Mouse (Mus musculus) mature B cell (primary cell): ENCODE results near the gene Kcnk3.

Experiments used
- in situ Hi-C: fragments of 300-500 bp; cut with MboI; formaldehyde crosslinking; loops from 2 replicates; pipeline ENCODE4 v1.14.3; 2019

The Kcnk3 gene

DNA sequence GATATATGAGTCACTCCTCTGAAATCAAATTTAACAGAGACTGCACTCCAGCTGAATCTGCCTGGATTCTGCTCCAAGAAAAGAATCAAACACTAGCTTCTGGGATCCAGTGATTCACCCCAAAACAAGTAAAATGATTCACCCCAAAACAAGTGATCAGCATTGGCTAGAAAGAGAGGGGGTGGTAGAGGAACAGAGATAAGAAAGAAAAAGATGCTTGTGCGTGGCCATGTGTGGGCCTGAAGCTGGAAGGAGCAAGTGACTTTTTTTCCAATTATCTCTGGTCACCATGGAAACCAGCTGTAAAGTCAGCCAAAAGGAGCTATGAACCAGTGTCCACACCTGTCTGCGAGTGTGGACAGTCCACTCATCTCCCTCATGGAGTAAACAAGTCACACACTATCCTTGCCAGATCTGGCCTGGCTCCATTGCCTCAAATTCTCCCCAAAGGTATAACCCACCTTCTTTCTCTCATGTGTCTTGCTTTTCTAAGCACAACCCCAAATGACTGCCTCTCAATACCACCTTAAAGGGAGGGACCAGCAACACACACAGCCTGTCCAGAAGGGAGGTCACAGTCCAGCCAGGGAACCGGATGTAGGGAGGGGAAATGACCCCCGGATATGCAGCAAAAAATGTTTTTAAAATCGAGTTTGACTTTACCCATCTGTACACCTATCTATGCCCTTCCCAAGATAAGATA is 55.7 kb downstream of the Kcnk3 start:
- in situ Hi-C loops, result no loop called here

DNA sequence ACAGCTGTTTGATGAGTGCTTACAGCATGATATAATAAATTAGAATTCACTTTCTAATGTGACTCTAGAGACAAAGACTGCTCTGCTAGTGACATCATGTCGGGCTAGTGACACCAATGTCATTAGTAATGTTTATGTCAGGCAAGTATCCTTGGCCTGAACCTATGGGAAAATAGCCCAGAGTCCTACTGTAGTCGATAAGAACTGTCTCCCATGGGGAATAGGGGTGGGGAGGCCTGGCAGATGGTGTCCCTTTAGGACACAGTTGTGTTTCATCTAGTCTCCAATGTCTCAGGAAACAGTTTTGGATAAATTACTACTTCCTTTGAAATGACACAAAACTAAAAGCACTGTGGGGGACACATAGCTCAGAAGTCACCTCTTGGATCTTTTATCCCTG is 58.1 kb downstream of the Kcnk3 start:
- in situ Hi-C loops, result no loop called here

DNA sequence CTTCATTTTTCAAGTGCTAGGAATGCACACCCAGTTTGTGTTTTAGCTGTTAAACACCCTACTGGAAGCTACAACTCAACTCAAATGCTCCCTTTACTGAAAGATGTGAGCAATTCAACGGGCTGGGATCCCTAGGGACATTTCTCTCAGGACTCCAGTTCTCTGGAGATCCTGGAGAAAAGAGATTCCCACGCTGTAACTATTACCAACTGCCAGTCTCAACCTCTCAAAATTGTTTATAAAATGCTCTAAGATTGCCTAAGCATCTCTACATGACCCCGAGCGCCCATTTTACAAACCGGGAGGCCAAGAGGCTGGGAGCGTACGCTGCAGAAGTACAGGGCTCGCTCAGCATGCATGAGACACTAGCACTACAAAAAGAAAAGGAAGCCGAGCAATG is 59.4 kb downstream of the Kcnk3 start:
- in situ Hi-C loops, result no loop called here

DNA sequence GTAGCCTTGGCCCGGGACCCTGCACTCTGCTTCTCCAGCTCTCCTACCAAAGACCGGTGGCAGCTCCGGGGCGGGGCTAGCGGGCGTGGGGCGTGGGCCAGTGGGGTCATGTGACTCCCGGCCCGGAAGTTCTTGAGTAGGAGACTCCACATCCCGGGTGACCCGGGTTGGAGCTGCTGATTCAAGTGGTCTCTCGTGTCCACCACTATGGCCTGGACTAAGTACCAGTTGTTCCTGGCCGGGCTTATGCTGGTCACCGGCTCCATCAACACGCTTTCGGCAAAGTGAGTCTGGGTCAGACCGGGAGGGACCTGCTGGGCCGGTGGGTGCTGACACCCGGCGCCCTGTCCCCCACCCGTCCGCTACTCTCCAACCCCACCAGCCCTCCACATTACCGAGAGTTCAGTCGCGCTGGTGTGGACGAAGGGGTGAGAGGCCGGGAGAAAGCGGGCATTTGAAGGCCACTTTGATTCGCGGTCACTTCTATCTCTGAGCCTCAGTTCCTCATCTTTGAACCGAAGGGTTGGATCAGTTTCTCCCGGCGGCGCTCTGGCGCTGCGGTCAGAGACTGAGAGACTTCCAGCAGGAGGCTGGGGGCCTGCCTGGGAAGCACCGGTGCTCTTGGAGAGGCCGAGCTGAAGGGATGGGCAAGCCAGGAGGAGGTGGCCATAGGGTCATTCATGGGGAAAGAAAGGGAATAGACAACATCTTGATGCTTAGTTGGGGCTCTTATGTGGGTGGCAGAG is 60.0 kb downstream of the Kcnk3 start, which contains the start of gene Slc35f6:
Gene Slc35f6 (plus strand): TSS at position 119 of the 746 bp plus-strand sequence.
- in situ Hi-C loops, result no loop called here

DNA sequence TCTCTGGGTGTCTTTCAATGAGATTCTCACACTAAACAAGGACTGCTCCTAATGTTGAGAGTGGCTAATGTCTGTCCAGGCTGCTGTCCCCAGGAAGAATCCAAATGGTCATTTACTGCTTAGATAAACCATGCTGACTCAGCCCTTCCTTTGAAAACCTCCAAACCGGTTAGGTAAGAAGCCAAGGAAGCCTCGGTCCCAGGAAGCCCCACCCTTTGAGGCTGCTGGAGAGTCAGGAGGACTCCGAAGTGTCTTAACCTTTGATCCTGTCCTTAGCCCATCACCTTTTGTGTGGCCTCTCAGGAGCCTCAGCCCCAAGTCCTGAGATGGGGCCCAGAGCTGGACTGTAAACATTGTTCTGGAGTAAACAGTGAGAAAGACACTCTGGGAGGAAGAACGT is 61.6 kb downstream of the Kcnk3 start:
- in situ Hi-C loops, result no loop called here

DNA sequence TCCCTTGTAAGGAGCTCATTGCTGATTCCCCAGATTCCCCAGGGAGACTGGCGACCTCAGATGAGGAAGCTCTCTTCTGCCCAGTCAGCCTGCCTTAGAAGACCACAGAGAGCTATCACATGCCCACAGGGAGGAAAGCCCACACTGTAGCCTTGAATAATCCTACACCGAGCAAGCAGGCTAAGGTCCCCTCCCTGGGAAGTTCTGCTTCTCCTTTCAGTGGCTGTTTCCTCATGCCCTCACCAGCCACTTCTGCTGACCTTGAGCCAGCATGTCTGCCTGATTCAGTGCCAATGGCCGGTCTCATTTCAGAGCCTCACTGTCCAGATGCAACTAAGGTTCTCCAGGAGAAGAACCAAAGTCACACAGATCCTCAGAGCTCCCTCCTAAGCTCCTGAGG is 62.8 kb downstream of the Kcnk3 start:
- in situ Hi-C loops, result no loop called here

DNA sequence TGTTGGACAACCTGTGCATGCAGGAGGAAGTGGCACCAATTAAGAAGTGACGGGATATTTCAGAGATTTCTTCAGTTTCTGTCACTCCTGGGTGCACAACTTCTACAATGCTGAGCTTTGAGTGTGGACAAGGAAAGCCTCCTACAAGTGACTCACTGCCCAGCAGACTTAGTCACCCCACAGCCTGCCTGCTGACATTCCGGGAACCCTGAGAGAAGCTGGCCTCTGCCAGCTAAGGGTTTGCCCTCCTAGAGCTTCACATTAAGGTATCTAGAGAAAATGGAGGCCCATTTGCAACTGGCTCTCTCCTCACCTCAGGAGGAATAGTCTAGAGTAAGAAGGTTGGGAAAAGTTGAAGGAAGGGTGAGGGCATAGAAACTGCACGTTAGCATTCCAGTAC is 63.6 kb downstream of the Kcnk3 start:
- in situ Hi-C loops, result no loop called here

DNA sequence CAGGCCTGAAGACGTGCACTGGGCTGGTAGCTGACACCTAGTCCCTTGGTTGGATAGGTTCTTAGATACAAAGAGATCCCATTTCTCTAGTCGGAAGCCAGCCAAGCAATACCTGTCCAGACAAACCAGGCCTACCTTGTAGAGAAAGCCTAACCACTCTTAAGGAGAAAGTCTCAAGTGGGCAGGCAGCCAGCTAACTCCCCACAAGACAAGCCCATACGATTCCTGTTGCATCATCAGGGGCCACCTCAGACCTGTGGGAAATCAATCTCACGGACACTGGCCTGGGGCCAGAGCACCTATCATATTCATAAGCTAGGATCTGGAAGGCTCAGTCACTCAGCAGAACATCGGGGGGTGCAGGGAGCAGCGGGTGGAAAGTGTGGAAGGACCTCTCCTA is 65.3 kb downstream of the Kcnk3 start:
- in situ Hi-C loops, result no loop called here

DNA sequence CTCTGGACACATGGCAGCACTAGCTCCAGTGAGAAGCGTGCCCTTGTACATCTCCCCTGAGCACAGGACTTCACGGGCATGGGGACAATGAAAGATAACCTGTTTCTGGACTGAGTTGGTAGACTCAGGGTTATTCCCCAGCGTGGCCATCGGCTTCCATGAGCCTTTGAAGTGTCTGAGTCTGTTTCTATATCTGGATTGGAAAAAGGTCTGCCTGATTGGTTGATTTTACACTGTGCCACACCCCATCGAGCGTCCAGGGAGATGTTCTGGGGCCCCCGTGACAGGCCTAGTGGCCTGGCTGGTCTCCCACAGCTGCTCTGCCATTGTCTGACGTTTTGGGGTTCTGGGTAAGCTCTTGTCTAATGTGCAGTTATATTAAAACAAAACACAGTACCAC is 67.1 kb downstream of the Kcnk3 start:
- in situ Hi-C loops, result no loop called here

DNA sequence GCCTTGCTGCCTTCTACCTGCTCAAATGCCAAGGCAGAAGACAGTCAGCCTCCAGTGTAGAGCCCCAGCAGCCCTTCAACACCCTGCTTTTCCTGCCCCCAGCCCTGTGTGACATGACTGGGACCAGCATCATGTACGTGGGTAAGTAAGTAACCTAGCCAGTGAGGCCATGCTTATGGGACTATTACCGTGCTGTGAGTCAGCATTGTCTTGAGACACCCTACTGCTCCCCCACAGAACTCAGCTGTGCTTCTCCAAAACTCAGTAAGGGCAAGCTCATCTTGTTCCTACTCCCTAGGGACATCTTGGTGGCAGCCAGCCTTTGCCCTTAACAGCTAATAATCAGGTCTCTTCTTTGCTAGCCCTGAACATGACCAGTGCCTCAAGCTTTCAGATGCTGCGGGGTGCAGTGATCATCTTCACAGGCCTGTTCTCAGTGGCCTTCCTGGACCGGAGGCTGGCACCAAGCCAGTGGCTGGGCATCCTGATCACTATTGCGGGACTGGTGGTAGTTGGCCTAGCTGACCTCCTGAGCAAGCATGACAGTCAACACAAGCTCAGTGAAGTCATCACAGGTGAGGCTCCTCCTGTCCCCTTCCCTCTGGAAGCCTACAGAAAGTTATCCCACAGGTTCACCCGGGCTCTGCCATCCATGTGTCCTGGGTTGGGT is 67.7 kb downstream of the Kcnk3 start:
- in situ Hi-C loops, result no loop called here

DNA sequence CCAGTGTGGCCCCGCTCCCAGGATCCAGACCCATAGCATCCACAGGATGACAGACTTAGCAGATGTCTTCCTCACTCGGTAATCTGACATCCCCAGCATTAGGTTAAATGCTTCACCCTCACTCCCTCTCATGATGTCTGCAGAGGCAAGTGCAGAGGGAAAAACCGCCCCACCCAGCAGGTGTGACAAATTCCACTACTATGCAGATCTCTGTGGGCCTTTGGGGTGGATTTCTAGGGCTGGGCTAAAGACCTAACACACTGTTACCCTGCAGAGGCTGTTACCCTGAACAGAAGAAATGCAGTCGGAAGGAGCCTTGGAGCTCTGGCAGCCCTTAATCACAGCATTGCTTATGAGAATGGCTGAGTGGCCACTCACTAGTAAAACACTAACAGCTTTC is 71.1 kb downstream of the Kcnk3 start:
- in situ Hi-C loops, result no loop called here

DNA sequence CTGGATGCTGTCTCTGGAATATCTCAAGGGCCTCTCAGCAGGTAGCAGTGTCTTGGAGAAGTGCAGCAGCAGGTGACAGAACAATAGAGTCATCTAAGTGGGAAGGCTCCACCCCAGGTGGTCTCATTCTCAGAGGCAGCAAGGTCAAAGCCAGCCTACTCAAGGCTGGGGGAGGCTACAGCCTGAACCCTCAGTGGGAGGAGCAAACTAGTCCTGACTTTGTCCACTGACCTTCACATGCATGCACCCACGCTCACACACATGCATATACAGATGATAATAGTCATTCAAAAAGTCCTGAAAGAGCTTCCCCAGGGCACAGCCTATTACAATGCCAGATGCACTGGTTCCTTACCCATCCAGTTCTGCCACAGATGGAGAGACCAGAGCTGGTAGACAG is 72.3 kb downstream of the Kcnk3 start:
- in situ Hi-C loops, result no loop called here

DNA sequence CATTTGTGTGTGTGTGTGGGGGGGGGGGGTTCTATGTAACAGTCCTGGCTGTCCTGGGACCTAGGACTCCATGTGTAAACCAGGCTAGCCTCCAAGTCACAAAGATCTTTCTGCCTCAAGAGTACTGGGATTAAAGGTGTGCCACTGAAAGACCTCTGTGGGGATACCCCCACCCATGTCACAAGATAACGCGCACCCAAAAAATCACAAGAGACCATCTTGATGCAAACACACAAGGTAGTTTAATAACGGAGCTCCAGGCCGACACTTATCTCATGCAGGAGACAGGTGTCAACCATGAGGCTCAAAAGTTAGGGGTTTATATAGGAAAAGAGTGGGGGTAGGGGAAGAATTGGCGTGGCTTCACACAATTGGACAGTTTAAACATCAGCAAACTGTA is 72.8 kb downstream of the Kcnk3 start:
- in situ Hi-C loops, result no loop called here

DNA sequence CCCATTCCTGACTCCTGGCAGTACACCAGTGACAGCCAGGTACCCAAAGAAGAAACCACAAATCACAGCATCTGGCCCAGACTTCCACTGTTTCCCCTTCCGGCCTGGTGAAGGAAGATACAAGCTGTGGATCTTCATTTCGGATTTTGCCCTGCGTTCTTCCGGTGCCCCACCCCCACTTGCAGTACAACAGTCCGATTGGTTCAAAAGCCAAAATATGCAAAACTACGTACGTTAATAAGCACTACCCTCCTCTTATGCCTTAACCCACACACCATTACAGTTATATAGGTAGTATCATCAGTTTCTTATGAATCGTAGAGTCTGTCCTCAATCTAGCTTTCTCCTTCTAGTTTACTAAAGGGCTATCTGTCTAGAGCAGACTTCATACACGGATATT is 77.4 kb downstream of the Kcnk3 start:
- in situ Hi-C loops, result no loop called here

DNA sequence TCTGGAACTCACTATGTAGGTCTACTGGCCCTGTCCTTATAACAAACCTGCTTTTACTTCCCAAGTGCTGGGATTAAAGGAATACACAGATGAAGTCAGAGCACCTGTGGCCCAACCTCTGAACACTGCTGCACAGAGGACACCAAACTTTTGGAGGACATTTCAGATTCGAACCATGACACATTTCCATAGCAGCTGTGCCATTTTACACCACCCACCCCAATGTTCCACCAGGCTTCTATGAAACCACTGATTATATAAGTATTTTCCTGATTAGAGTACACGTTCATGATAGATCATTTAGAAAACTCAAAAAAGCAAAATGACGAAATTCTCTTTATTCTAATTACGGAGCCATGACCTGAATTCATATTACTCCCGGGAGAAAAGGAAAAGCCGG is 78.0 kb downstream of the Kcnk3 start:
- in situ Hi-C loops, result no loop called here

DNA sequence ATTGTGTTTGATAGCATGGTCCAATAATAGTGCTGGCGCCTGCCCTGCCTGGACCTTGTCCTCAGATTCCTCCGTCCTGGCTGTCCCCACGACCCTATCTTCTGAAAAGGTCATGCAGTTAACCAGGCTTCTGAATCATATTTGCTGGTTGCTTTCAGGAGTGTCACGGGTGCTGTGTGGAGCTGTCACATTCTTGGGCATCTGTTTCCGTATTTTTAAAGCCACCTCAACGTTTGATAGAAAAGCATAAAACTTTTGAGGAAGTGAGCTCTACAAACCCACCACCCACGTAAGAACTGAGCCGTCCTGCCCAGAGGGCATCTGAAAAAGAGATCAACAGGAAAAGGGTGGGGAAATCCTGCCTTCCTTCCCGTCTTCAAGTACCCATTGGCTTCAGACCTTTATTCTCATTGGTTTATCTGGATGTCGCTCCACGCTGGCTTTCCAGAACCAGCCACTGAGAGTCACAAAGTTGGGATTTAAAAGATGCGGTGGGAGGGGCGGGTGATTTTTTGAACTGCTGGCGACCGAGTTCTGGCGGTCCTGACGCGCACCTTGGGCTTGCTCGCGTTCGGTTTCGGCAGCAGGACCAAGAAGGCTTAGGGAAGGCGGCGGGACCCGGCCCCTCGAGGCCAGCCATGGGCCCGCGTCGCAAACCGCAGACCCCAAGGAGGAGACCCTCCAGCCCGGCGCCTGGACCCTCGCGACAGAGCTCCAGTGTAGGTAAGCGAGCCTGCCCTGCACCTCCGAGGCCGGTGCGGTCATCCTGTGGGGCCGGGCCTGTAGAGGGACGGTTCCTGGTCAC is 78.6 kb downstream of the Kcnk3 start, which contains the start of gene Cenpa:
Gene Cenpa (plus strand): TSS at position 387 of the 805 bp plus-strand sequence.
- in situ Hi-C loops, result no loop called here

DNA sequence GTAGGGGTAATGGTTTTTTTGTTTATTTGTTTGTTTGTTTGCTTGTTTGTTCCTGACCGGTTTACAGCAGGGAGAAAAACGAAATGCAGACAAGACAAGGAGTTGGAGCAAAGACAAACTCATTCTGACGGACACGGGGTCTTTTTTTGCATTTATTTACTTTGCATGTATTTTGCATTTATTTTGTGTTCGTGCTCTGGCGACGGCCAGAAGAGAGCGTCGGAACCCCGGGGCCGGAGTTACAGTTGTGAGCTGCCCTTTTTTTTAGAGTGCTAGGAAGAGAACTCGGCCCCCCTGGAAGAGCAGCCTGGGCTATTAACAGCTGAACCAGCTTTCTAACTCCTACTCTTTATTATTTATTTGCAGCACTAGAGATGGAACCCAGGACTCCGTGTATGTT is 79.2 kb downstream of the Kcnk3 start:
- in situ Hi-C loops, result no loop called here

DNA sequence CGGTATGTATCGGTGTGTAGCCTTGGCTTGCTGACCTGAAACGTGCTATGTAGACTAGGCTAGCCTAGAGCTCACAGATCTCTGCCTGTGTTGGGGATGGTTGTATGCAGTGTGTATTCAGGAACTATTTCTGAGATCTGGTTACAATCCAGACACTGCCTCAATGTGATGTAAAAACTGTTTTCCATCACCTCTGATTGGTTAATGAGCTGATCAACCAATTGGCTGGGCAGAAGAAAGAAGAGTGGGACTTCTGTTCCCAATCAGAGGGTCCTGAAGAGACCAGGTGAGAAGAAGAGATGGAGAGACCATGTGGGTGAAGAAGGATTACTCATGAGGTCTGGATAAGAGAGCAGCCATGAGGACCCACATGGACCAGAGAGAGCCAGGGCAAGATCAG is 79.7 kb downstream of the Kcnk3 start:
- in situ Hi-C loops, result no loop called here

DNA sequence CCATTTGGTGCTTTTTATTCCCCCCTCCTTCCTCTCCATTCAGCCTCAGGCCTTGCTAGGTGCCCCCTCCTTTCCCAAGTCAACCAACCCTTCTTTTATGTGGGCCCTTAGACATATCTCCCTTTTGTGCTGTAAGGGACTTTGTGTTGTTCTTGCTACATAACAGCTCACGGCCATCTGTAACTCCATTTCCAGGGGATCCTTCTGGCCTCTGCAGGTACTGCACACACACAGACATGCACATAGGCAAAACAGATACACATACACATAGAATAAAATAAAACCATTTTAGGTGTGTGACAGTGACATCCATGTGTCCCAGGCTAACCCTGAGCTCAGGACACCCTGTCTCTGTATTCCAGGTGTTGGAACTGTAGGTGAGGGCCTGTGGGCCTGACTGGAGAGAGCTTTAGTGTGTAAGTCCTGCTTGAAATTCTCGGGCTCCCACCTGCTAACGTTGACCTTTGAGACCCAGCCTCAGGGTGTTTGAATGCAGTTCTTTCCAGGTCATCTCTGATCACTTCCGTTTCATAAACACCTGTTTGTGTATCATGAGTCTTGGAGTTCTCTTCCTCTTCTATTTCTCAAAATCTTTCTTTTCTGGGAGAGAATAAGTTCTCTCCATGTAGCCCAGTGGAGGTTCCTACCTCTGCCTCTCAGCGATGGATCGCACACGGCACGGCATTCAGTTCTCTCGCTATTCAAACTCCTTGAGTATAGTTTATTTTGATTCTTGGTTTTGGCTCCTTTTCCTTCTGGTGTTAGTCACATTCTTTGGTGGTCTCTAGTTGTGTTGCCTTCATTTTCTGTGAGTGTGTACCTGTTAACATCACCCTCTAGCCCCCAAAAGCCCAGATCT is 80.9 kb downstream of the Kcnk3 start:
- in situ Hi-C loops, result no loop called here

DNA sequence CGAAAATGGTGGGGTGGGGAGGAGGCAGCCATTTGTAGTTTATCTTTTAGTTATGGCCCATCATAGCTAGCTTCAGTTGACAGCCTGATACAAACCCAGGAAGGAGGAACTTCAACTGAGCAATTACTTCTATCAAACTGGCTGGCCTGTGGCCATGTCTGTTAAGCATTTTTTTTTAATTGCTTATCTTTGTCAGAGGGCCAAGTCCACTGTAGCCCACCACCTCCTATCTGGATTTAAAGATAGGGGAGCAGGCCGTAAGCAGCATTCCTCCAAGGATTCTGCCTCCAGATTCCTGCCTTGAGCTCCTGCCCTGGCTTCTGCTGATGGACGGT is 81.5 kb downstream of the Kcnk3 start:
- in situ Hi-C loops, result no loop called here

DNA sequence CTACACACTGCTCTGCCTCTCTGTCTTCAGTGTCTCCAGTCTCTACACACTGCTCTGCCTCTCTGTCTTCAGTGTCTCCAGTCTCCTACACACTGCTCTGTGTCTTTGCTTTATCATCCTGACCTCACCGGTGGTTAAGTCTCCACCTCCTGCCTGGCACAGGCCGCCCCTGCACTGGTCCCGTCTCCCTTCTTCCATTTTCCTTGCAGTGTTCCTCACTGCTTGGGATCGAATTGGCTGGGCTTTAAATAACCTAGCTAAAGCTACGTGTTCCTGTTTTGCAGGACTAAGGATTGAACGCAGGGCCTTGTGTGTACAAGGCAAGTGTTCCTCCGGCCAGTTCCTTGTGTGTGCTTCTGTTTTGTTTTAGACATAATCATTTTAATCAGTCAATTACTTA is 82.1 kb downstream of the Kcnk3 start:
- in situ Hi-C loops, result no loop called here
